ENCODE assay signal across 8 mouse cellular contexts in the genomic region with DNA sequence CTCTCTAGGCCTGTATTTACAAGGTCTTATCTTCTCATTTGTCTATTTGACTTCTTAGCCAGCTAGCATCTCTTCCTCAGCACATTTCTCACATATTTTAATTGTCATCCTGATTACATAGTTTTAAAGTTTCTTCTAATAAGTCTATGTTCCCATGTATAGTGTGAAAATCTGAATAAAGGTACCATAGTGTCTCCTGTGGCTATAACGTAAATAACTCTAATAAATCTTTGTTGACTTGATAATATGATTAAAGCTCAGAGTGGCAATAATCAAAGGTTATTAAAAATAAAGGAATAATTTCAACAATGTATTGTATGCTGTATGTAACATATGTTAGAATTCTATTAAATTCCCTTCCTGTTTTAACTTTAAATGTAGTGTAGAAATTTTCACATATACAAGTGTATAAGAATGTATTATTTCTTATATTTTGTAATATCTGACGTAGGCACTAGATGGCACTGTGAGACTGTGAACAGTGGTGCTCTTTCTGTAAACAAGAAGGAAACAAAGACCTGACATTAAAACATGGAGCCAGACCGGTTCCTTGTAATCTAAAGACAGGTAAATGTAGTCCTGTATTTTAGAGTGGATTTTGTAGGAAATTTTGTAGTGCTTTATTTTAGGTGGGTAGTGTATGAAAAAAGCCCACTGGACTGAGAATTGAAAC.
DNase-seq lines count a peak whose midpoint lies in the region; ATAC-seq and TF ChIP-seq lines count a peak whose summit lies in the region.

No protein-coding gene starts in this region.

- TF ChIP-seq CTCF in cerebellum, adult 2 months (IDR thresholded peaks at IDR 0.05; ENCODE audit: borderline replicate concordance, insufficient read depth, low read depth, low read length): peak; percentile 9; the same call in 1 of the 2 replicates
- TF ChIP-seq CTCF in lung, embryonic 14.5 days (IDR thresholded peaks at IDR 0.05; ENCODE audit: low read depth): peak; percentile 67

- no peaks in the 10 kb centered on the region for H3K4me1 ChIP-seq in cerebellum, adult 2 months (ENCODE audit: control insufficient read depth, insufficient read depth, low read length)
- no peaks in the 10 kb centered on the region for H3K4me1 ChIP-seq in lung, embryonic 14.5 days (ENCODE audit: insufficient read depth)
- no peaks in the 10 kb centered on the region for H3K4me1 ChIP-seq in hindbrain, embryonic 10.5 days (replicated peaks)

- no peaks in the 10 kb centered on the region; the same call in 1 of the 2 replicates for H3K27me3 ChIP-seq in cerebellum, adult 2 months (ENCODE audit: control insufficient read depth, insufficient read depth, low read length)
- H3K27me3 ChIP-seq in lung, embryonic 14.5 days (ENCODE audit: insufficient read depth, low read length): no peaks in the 10 kb centered on the region
- no peaks in the 10 kb centered on the region for H3K27me3 ChIP-seq in hindbrain, embryonic 10.5 days (ENCODE audit: insufficient read depth, poor library complexity, severe bottlenecking)

- no peaks in the 10 kb centered on the region for H3K36me3 ChIP-seq in lung, embryonic 14.5 days (ENCODE audit: insufficient read depth)
- no peaks in the 10 kb centered on the region for H3K36me3 ChIP-seq in hindbrain, embryonic 10.5 days

- no peak for TF ChIP-seq POLR2A in cerebellum, adult 2 months (IDR thresholded peaks at IDR 0.05; ENCODE audit: borderline replicate concordance, insufficient read depth, low read length)

- H3K9ac ChIP-seq in lung, embryonic 14.5 days: no peak overlapping the region

- no peaks in the 10 kb centered on the region for H3K9me3 ChIP-seq in lung, embryonic 14.5 days (ENCODE audit: low read depth, low read length)
- no peaks in the 10 kb centered on the region for H3K9me3 ChIP-seq in hindbrain, embryonic 10.5 days

- 32% methylated on average over 3 of the region's 3 CpGs for WGBS in cerebellum, adult 2 months
- 27% methylated on average over 3 of the region's 3 CpGs for WGBS in lung, embryonic 14.5 days
- whole genome bisulfite sequencing in hindbrain, embryonic 10.5 days: 35% methylated on average over 3 of the region's 3 CpGs

- peak in 1 of 2 experiments; percentile 10 for DNase-seq in cerebellum, adult 2 months
- no peak for DNase-seq in cerebellum, adult 11-12 months
- peak; percentile 89 for DNase-seq in lung, embryonic 14.5 days
- no peak for DNase-seq in lung, postnatal 4 days
- DNase-seq in hindbrain, embryonic 10.5 days (ENCODE audit: low spot score): no peak
- DNase-seq in lung, postnatal 10 days: peak; percentile 26
- peak; percentile 40 for DNase-seq in telencephalon, adult 2 months (ENCODE audit: low read depth, low spot score)
- DNase-seq in adrenal gland, adult 18-20 months (ENCODE audit: low spot score in 2 of 2): no peak

- H3K4me3 ChIP-seq in cerebellum, adult 2 months (replicated peaks; ENCODE audit: insufficient read depth, low read depth, low read length): no peak overlapping the region
- H3K4me3 ChIP-seq in lung, embryonic 14.5 days (ENCODE audit: low read depth, low read length): no peak overlapping the region
- no peak overlapping the region for H3K4me3 ChIP-seq in hindbrain, embryonic 10.5 days

- ATAC-seq in lung, embryonic 14.5 days (ENCODE audit: insufficient read depth): peak; percentile 66

- no peak overlapping the region for H3K4me2 ChIP-seq in lung, embryonic 14.5 days

- no peak overlapping the region for H3K27ac ChIP-seq in cerebellum, adult 2 months (ENCODE audit: insufficient read depth, low read length)
- H3K27ac ChIP-seq in lung, embryonic 14.5 days (ENCODE audit: low read depth): no peak overlapping the region
- peak overlapping the region; percentile 36 for H3K27ac ChIP-seq in hindbrain, embryonic 10.5 days

Comparison
In these comparisons a context has a peak if more than half of its experiments do, and no peak if none do; other contexts are left out.
1. DNase-seq: peak in lung, embryonic 14.5 days (single experiment), lung, postnatal 10 days (single experiment) and telencephalon, adult 2 months (single experiment); none in cerebellum, adult 11-12 months (single experiment), lung, postnatal 4 days (0 of 2), hindbrain, embryonic 10.5 days (single experiment) and adrenal gland, adult 18-20 months (0 of 2).